ENCODE assay signal across 16 mouse cellular contexts in the genomic region with DNA sequence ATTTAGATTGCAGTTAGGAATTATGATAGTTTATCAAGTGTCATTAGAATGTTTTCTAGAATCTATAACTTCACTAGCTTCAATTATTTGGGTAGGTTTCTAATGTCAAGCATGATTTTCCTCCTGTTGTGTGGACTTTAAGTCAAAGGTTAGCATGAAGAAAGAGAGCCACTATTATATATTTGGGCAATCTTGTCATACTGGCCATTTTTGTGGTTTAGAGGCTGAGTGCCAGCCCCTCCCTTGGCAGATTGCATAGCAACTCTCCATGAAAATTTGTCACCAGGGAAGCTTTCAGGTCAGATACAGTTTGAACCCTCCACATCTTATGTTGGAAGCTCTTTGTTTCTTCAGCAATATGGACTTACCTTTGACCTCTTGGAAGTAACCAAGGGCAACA.
DNase-seq lines count a peak whose midpoint lies in the region.
"Had no signal": no experiment of that assay in that cellular context is flagged by ENCODE, and none has a peak within 500 bp of the region (broad histone marks: within the 10 kb centered on the region; RNA-seq: fewer than 3 reads in every experiment).

No protein-coding gene starts in this region.

- peak; percentile 73 for DNase-seq in Muller cell, postnatal 12 days (ENCODE audit: inconsistent ontology term)
- DNase-seq in adipocyte (ENCODE audit: low spot score): peak; percentile 15
- no peak for DNase-seq in layer of hippocampus, adult 8-10 months (ENCODE audit: low spot score in 2 of 2)
- no peak for DNase-seq in testis, postnatal 14 days (ENCODE audit: low spot score)
- DNase-seq in cerebellum, postnatal 4 days (ENCODE audit: low spot score in 2 of 2): no peak
- DNase-seq: adrenal gland, adult 2 months; adrenal gland, postnatal 10 days; adrenal gland, postnatal 25 days; B cell, adult 2 months; cerebellum, adult 11 months; cerebellum, adult 18-20 months; cerebellum, adult 8-10 months; cerebellum, adult 9-11 months; cerebellum, postnatal 14 days; embryo, embryonic 11 days; forebrain, postnatal 0 days had no signal

Comparison
In these comparisons a context has a peak if more than half of its experiments do, and no peak if none do; other contexts are left out.
1. DNase-seq: peak in Muller cell, postnatal 12 days (single experiment) and adipocyte (single experiment); none in layer of hippocampus, adult 8-10 months (0 of 2), testis, postnatal 14 days (single experiment) and cerebellum, postnatal 4 days (0 of 2).